Mouse (Mus musculus) ES-Bruce4 (cell line): ENCODE results near the gene Ncor2.

Experiments
- CTCF ChIP-seq: IDR thresholded peaks from one replicate; pipeline ENCODE4 v1.8.1; 2011; ENCODE audit warnings: low read depth, low read length
- EP300 ChIP-seq: IDR thresholded peaks from 2 replicates; pipeline ENCODE4 v1.6.1; 2011; ENCODE audit warnings: low read depth, low read length; ENCODE audit not compliant: insufficient read depth

GRCm38 (mm10) chr5:125080352-125080751 is 98.7 kb downstream of the Ncor2 start:
- TF ChIP-seq CTCF (no peak), EP300 (no peak)
